Mouse (Mus musculus) heart, postnatal 0 days (tissue): ENCODE results near the gene Adamtsl2. TPM values are rescaled to one million over a fixed set of nuclear protein-coding genes. Genes with fewer than 3 reads are reported as not detected.
A peak's percentile ranks its signal among the peaks of the same experiment; 100 is the strongest.

ENCODE experiments used
- ATAC-seq: fragments of 200-750 bp; cut with Nextera tagmentation; 2 replicates; pipeline ENCODE4 v1.8.0; 2017; ENCODE audit warnings: low read depth, moderate number of reproducible peaks, moderate library complexity; ENCODE audit not compliant: insufficient read depth
- DNase-seq: peaks from one replicate; pipeline ENCODE4 v3.0.0-alpha.2; 2016; ENCODE audit warnings: low spot score
- H3K27ac ChIP-seq: fragments of 300-500 bp; sonication (generic); 2 replicates; pipeline ENCODE4 v1.5.1; 2014; ENCODE audit warnings: low read depth, mild to moderate bottlenecking
- H3K27me3 ChIP-seq: fragments of 300-500 bp; sonication (generic); 2 replicates; pipeline ENCODE4 v1.6.1; 2014; ENCODE audit warnings: low read length, mixed read lengths; ENCODE audit not compliant: control insufficient read depth, insufficient read depth
- H3K36me3 ChIP-seq: fragments of 300-500 bp; sonication (generic); replicated peaks from 2 replicates; pipeline ENCODE4 v1.6.1; 2014; ENCODE audit warnings: low read length, mixed read lengths; ENCODE audit not compliant: control insufficient read depth, insufficient read depth
- H3K4me1 ChIP-seq: fragments of 300-500 bp; sonication (generic); 2 replicates; pipeline ENCODE4 v1.6.1; 2014; ENCODE audit warnings: antibody characterized with exemption; ENCODE audit not compliant: control insufficient read depth, insufficient read depth
- H3K4me2 ChIP-seq: fragments of 300-500 bp; sonication (generic); 2 replicates; pipeline ENCODE4 v1.6.1; 2014; ENCODE audit warnings: low read depth, mild to moderate bottlenecking, low read length, moderate library complexity
- H3K4me3 ChIP-seq: fragments of 300-500 bp; sonication (generic); 2 replicates; pipeline ENCODE4 v1.5.1; 2014; ENCODE audit warnings: low read depth, low read length
- H3K9ac ChIP-seq: fragments of 300-500 bp; sonication (generic); replicated peaks from 2 replicates; pipeline ENCODE4 v1.6.1; 2014; ENCODE audit warnings: low read depth, low read length, mixed read lengths
- H3K9me3 ChIP-seq: fragments of 300-500 bp; sonication (generic); replicated peaks from 2 replicates; pipeline ENCODE4 v1.6.1; 2016; ENCODE audit warnings: low read length; ENCODE audit not compliant: control insufficient read depth
- CTCF ChIP-seq: IDR thresholded peaks from 2 replicates; pipeline ENCODE4 v1.5.1; 2016; ENCODE audit warnings: antibody characterized with exemption, control low read depth, low read depth
- EP300 ChIP-seq: IDR thresholded peaks from 2 replicates; pipeline ENCODE4 v1.6.1; 2016; ENCODE audit warnings: antibody characterized with exemption, low read depth
- WGBS: fragments of 180-500 bp; shearing (Covaris S2); extraction: QIAGEN DNeasy Blood & Tissue Kit; methylation state at CpG from one replicate; pipeline ENCODE4 v1.1.7; 2014; 5-methylcytosine and 5-hydroxymethylcytosine counted together
- polyA plus RNA-seq: library from polyadenylated mRNA; unstranded; fragments of >200 nt; fragmentation: Nextera tagmentation; extraction: Ambion mirVana; gene quantifications from 2 replicates; pipeline ENCODE4 v1.2.1, GENCODE M21; 2015
- total RNA-seq: library from RNA; depleted of rRNA; stranded (reverse); fragments of >200 nt; gene quantifications from 2 replicates; pipeline ENCODE4 v1.2.3, GENCODE M21; 2014; ENCODE audit warnings: low replicate concordance

Gene Adamtsl2
- total and polyA plus RNA-seq, 2 experiments from 2014 or later: 7.2 to 21.9 TPM

GRCm38 (mm10) chr2:27069646-27070045 lies 9.5 kb upstream of the Adamtsl2 start:
- H3K9ac ChIP-seq: no peak overlapping the region
- ATAC-seq: no peak
- H3K4me2 ChIP-seq: no peak overlapping the region
- 59% methylated on average over 3 of the region's 3 CpGs for whole genome bisulfite sequencing
- TF ChIP-seq EP300 (no peak), CTCF (no peak)
- H3K4me1 ChIP-seq: peaks cover 17% of the 10 kb centered on the region
- H3K36me3 ChIP-seq: no peaks in the 10 kb centered on the region
- DNase-seq: no peak
- no peaks in the 10 kb centered on the region for H3K27me3 ChIP-seq
- H3K9me3 ChIP-seq: no peaks in the 10 kb centered on the region
- no peak overlapping the region for H3K27ac ChIP-seq
- no peak overlapping the region for H3K4me3 ChIP-seq

- H3K4me2 ChIP-seq: no peak overlapping the region
- H3K4me1 ChIP-seq: peaks cover 17% of the 10 kb centered on the region
- no peaks in the 10 kb centered on the region for H3K36me3 ChIP-seq
- H3K9ac ChIP-seq: no peak overlapping the region
- no peak overlapping the region for H3K27ac ChIP-seq
- no peaks in the 10 kb centered on the region for H3K9me3 ChIP-seq
- TF ChIP-seq EP300: no peak
- no peak for TF ChIP-seq CTCF
- WGBS: 82% methylated on average over 2 of the region's 2 CpGs
- H3K27me3 ChIP-seq: no peaks in the 10 kb centered on the region
- ATAC-seq (no peak), DNase-seq (no peak)
- H3K4me3 ChIP-seq: no peak overlapping the region
Measured at GRCm38 (mm10) chr2:27070247-27070813, 8.8 kb upstream of the Adamtsl2 start.

- H3K4me2 ChIP-seq: no peak overlapping the region
- ATAC-seq: peak; percentile 67; the same call in 1 of the 2 replicates
- 3% methylated on average over 4 of the region's 4 CpGs for WGBS
- H3K9me3 ChIP-seq: no peaks in the 10 kb centered on the region
- H3K4me3 ChIP-seq: no peak overlapping the region
- peaks cover 20% of the 10 kb centered on the region for H3K4me1 ChIP-seq
- no peak overlapping the region for H3K9ac ChIP-seq
- H3K36me3 ChIP-seq: no peaks in the 10 kb centered on the region
- DNase-seq: peak; percentile 86
- no peaks in the 10 kb centered on the region for H3K27me3 ChIP-seq
- TF ChIP-seq CTCF (no peak), EP300 (no peak)
- no peak overlapping the region for H3K27ac ChIP-seq
Measured at GRCm38 (mm10) chr2:27071137-27071536, 8.0 kb upstream of the Adamtsl2 start.

- Histone ChIP-seq H3K27ac (no peak within 1 kb of the TSS), H3K27me3 (no peaks in the 10 kb centered on the region), H3K36me3 (no peaks in the 10 kb centered on the region), H3K9ac (no peak within 1 kb of the TSS), H3K9me3 (no peaks in the 10 kb centered on the region), H3K4me1 (peaks cover 20% of the 10 kb centered on the region), H3K4me2 (no peak within 1 kb of the TSS), H3K4me3 (no peak within 1 kb of the TSS)
- TF ChIP-seq EP300 (no peak), CTCF (no peak)
- DNase-seq (no peak), ATAC-seq (no peak)
- WGBS: 90% methylated on average over 2 of the region's 2 CpGs
Measured at GRCm38 (mm10) chr2:27071978-27072377, 7.2 kb upstream of the Adamtsl2 start, which contains the start of gene Mymk. Gene Mymk, minus strand, starts transcription at chr2:27072179.

- no peaks in the 10 kb centered on the region for H3K36me3 ChIP-seq
- no peaks in the 10 kb centered on the region for H3K9me3 ChIP-seq
- H3K4me3 ChIP-seq: no peak overlapping the region
- 74% methylated on average over 4 of the region's 4 CpGs for WGBS
- ATAC-seq (no peak), DNase-seq (no peak)
- H3K27me3 ChIP-seq: no peaks in the 10 kb centered on the region
- no peak for TF ChIP-seq CTCF
- TF ChIP-seq EP300: no peak
- H3K4me1 ChIP-seq: peaks cover 32% of the 10 kb centered on the region
- H3K9ac ChIP-seq: no peak overlapping the region
- no peak overlapping the region for H3K27ac ChIP-seq
- no peak overlapping the region for H3K4me2 ChIP-seq
Measured at GRCm38 (mm10) chr2:27073407-27073806, 5.8 kb upstream of the Adamtsl2 start.

- Histone ChIP-seq H3K4me3 (no peak overlapping the region), H3K9ac (no peak overlapping the region), H3K36me3 (no peaks in the 10 kb centered on the region), H3K27ac (no peak overlapping the region), H3K27me3 (no peaks in the 10 kb centered on the region), H3K9me3 (no peaks in the 10 kb centered on the region), H3K4me1 (peaks cover 46% of the 10 kb centered on the region), H3K4me2 (no peak overlapping the region)
- no peak for TF ChIP-seq EP300
- DNase-seq (no peak), ATAC-seq (no peak)
- WGBS: 55% methylated on average over 4 of the region's 4 CpGs
Measured at GRCm38 (mm10) chr2:27074804-27075203, 4.4 kb upstream of the Adamtsl2 start.
